Mouse (Mus musculus) heart, postnatal 10 days (tissue): ENCODE measurements around the gene Nav1. TPM values are rescaled to one million over a fixed set of nuclear protein-coding genes. Genes with fewer than 3 reads are reported as not detected.
"Not testable (repeated sequence)": the region's sequence is repeated elsewhere in the genome, so short reads cannot be mapped to it uniquely, and the experiment has no call there.

Experiments used
- DNase-seq, 2 experiments: peaks; one replicate each; pipeline ENCODE4 v3.0.0; 2021
- intact Hi-C: fragments of 180-260 bp; cut with DNase I; formaldehyde crosslinking; loops from one replicate; pipeline ENCODE4 v1.15.1; 2025
- total RNA-seq, 2 experiments: library from RNA; stranded (reverse); gene quantifications; 2 replicates each; pipeline ENCODE4 v1.2.3; 2021

Nav1 gene
- total RNA-seq, 2 experiments from 2014 or later: 34.3 to 42.8 TPM

DNA sequence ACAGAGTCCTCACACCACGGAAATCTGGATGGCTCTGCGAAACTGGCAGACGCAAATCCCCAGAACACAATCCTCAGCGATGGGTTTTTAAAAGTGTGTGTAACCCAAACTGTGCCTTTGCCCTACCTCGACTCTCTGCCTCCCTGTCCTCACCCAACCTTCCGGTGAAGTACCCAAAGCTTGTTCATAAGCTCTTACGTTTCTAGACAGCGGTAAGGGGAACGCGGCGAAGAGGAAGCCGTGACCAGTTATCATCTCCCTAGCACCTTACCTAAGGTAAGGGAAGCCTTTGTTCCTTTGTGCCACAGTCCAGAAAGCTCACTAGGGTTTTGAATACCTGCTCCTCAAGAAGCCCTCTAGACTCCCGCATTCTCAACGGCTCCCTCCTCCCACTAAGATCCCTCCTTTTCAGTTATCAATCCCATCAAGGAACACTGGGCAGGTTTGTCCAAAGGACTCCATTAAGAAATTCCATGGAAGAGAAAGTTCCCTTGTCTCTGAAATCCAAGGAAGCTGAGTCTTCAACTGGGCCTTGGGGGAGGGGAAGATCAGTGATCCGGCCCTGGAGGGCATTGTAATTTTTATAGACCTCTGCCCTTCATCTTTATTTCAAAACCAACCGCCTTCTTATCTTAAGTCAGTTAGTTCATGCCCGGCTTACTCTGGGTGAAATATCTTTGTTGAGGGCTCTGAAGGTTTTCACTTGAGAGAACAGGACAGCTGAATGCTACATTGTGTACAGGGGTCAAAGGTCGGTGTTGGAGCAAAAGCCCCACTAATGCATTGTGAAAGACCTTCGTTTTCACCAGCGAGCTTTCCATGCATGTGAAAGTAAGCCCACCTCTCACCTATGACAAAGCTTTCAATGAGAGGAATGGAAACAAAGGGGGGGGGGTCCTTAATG, 108.4 kb downstream of the Nav1 start:
- no peak for DNase-seq
- intact Hi-C loops: no loop called here

DNA sequence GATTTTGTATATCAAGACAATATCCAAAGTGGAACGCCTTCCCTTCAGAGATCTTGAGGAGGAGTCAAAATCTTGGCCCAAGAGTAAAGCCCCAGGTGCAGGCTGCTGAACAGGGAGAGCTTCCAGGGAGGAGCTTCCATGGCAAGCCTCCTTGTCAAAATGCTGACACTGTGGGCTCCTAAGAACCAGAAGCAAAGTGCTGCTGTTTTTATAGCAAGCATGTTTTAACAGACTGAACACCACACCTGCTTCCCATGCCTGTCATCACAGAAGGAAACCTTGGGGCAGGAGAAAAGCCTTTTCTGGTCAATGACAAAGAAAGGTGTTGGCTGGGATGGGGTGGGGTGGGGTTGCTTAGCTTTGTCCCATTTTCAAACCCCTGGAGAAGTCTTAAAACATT, 112.0 kb downstream of the Nav1 start:
- no peak for DNase-seq
- intact Hi-C loops: no loop called here

DNA sequence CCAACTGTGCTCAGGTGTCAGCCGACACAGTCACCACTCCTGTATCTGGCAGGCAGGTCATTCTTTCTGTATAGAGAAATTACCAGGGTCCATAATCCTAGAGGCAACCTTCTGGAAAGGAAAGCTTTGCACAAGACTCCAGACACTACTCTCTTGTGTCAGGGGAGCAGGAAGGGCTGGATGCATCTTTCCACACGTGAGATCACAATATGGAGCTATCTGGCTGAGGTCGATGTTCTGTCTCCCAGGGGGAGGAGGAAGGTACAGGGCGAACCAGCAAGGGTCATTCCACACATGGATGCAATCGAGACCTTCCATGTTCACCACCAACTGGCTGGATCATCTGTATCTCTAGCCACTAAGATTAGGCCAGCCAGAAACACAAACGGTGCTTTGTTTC, 113.2 kb downstream of the Nav1 start:
- DNase-seq: no peak
- intact Hi-C loops: no loop called here

- no peak for DNase-seq
- intact Hi-C loops: no loop called here
Measured at GRCm38 (mm10) chr1:135492406-135492805, 114.7 kb downstream of the Nav1 start.

- no peak for DNase-seq
- intact Hi-C loops: no loop called here
Measured at GRCm38 (mm10) chr1:135490931-135491666, 116.0 kb downstream of the Nav1 start.

- no peak for DNase-seq
- intact Hi-C loops: no loop called here
Measured at GRCm38 (mm10) chr1:135488879-135489278, 118.2 kb downstream of the Nav1 start.

DNA sequence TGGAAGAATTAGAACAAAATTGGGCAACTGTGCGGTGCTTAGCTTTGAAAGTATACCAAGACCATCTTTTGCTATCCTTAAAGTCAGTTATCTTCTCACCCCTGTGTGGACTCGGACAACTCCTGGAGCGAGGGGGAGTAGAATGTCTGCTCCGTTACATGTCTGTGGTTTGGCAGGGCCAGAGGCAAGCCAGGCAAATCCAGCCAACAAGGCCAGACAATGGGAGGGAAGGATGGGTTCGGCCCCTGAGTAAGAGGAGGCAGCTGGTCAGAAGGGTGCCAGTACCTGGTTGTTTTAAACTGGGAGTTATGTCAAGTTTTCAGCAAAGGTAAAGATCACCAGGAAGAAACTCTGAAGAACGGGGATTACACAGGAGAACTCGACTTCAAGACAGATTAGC, 121.9 kb downstream of the Nav1 start:
- no peak for DNase-seq
- intact Hi-C loops: no loop called here

DNA sequence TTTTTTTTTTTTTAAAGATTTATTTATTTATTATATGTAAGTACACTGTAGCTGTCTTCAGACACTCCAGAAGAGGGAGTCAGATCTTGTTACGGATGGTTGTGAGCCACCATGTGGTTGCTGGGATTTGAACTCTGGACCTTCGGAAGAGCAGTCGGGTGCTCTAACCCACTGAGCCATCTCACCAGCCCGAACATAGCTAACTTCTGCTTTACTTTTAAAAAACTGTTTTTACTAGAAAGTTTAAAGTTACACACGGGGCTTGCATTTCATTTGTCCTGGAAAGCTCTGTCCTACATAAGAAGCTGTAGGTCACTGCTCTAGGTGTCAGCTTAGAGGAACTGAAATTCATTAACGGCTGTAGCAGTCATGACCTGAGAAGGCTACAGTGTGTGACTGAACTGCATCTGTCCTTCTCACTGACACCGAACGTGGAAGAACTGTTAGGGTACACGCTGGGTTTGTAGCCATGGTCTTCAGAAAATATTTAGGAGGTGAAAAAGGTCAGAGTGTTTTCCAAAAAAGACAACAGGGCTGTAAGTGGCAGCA, 122.5 kb downstream of the Nav1 start:
- intact Hi-C loops, DNase-seq: not testable (repeated sequence)

DNA sequence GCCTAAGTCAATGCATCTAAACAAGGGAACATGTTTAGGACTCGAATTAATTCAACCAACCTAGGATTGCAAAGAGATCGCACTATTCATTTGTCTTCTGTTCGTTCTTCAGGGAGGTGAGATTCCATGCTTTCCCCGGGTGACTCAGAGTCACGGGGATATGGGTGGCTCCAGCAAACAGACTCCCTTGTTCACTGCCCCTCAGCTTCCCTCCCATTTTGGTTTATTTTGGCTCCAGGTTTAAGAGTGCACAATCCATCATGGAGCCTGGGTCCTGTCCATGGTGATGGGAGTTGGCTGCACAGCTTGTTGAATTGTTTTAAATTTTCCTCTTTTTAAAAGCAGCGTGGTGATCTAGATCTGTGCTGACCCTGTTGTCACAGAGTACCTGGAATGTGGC, 123.1 kb downstream of the Nav1 start:
- intact Hi-C loops: no loop called here

DNA sequence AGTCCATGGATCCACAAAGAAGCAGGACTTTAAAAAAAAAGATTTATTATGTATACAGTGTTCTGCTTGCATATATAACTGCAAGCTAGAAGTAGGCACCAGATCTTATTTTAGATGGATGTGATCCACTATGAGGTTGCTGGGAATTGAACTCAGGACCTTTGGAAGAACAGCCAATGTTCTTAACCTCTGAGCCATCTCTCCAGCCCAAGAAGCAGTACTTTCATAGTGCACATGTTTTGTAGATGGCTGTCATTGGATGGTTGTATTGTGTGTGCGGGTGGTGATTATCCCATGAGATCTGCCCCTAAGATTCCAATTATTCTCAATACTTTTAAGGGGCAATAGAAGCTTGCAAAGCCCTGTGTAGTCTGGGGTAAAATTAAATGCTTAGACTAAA, 124.4 kb downstream of the Nav1 start:
- intact Hi-C loops: no loop called here
- DNase-seq: no peak

More for the DNA sequence above, 123.1 kb downstream of the Nav1 start:
- no peak for DNase-seq

DNA sequence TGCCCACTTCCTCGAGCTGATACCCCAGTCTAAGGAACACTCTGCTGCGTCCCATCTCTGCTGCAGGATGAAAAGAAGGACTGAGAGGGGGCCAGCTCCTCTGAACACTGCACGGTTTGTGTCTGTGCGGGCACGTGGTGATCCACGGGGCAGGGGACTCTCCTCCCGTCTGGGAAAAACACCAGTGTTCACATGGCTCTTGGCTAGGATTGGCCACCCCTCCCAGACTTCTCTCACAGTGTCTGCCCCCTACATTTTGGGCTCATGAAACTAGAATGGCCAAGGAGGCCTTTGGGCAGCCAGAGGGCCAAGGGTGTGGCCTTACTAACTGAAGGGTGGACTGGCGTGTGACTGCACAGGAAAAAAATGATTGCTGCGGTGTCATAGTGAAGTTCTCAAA, 125.4 kb downstream of the Nav1 start:
- intact Hi-C loops: no loop called here
- DNase-seq: no peak

GRCm38 (mm10) chr1:135480815-135481214, 126.3 kb downstream of the Nav1 start:
- intact Hi-C loops: no loop called here
- no peak for DNase-seq

GRCm38 (mm10) chr1:135475571-135475895, 131.6 kb downstream of the Nav1 start:
- DNase-seq: no peak
- intact Hi-C loops: no loop called here

DNA sequence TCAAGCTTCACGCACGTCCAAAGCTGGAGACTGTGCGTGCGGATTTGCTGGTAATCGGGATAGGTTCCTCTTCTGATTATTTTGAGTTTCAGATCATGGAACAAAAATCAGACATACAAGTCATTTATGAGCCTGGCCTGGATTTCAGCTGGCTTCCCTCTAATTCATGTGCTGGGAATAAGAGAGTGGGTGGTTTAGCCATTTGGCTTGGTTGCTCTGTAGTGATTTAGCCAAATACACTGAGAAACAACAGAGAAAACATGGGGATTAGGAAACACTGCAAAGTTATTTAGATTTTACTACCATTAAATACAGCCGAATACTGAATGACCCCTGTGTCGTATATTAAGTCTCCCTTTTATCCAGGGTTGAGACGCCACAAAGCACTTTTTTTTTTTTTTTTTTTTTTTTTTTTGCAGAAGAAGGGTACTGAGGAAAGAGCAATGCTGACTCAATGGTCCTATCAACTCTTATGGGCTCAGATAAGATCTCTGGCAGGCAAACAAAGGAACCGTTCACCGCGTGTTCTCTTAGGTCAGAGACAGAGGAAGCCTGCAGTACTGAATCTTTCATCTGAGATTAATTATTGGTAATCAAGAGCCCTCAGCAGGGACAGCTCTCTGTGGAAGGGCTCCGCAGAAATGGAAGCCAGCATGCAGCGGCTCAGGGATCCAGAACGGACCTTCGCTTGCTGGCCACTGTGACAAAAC, 132.1 kb downstream of the Nav1 start:
- DNase-seq: peak in 1 of 2 experiments; percentile 32
- intact Hi-C loops: no loop called here

DNA sequence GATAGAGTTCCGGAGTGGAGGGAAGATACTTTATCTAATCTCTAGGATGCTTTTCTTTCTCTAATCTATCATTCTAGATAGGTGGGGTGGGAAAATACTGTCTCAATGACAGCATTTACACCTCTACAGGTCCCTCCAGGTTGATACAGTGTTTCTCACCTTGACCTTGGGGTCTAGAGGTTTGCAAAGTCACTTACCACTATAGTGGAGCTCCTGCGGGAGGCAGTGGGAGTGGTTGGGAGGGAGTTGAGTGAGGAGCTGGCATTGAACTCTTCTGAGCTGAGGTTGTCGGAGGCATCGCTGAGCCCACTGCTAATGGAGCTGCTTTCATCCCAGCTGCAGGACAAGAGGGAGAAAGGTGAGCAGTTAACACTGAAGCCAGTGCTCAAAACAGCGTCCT, 134.6 kb downstream of the Nav1 start:
- intact Hi-C loops: no loop called here
- DNase-seq: no peak

DNA sequence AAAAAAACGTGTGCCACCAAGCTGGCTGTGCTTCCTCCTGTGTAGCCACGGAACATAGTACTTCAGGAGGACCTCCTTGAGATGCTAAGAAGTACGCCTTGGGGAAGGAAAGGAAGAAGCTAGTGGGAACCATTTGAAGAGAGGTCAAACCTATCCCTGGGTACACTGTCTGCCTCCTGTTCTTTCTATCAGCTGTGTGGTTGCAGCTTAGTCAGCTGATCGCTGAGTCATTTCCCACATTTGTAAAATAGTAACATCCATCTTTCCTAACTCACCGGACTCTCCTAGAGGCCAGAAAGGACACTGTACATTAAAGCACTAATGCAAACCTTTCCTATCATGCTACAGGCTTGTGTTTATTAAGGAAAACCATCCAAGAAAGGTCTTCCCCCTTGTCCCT, 135.4 kb downstream of the Nav1 start:
- intact Hi-C loops: no loop called here
- DNase-seq: no peak

DNA sequence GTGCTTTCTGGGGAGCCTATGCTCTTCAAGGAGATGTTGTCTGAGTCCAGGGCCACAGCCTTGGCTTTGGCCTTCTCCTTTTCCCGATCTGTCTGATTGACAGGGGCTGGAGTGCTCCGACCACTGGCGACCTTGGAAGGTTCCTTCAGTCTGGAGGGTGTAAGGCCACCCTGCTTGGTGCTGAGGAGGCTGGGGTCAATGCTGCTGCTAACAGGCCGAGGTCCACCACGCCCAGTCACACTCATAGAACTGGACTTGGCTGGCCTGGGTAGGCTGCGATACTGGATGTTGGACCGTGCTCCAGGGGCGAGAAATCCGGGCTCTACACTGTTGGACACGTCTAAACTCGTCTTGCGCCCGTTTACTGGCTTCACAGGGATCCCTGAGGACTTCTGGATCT, 136.5 kb downstream of the Nav1 start:
- no peak for DNase-seq
- intact Hi-C loops: no loop called here

DNA sequence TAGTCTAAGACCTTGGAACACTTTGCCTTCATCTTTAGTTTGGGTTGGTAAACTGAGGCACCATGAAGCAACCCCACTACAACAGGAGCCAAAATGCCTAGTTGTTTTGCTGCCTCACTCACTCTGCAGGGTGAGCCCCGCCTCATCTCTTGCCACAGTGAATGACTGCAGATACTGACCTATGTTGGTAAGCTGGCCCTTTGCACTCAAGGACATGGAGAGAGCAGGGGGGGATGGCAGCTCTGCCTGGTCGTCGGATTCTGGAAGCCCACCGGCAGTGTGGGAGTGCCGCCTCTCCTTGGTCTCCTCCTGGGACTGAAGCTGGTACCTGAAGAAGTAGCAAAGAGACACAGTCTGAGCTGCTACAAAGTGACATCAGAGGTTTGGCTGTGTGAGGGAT, 139.6 kb downstream of the Nav1 start:
- no peak for DNase-seq
- intact Hi-C loops: no loop called here

DNA sequence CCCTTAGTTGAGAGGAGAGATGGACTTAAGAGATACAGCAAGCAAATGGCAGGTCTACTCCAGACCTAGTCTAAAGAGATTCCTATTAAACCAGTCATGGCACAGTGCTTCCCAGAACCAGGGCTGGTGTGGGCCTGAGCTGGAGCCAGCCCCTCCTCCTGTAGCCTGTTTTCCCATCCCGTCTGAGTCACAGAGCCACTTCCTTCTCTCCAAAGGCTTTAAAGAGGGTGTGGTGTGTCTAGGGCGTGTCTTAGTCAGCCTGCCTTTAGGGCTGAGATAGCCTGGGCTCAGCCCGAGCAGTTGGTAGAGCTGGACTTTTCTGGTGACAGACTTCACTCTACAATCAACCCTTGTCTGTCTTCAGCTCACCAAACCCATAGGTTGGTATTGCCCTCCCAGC, 140.2 kb downstream of the Nav1 start:
- intact Hi-C loops: no loop called here
- DNase-seq: peak; percentile 33 to 39

GRCm38 (mm10) chr1:135465734-135466133, 141.4 kb downstream of the Nav1 start:
- intact Hi-C loops: no loop called here
- no peak for DNase-seq

DNA sequence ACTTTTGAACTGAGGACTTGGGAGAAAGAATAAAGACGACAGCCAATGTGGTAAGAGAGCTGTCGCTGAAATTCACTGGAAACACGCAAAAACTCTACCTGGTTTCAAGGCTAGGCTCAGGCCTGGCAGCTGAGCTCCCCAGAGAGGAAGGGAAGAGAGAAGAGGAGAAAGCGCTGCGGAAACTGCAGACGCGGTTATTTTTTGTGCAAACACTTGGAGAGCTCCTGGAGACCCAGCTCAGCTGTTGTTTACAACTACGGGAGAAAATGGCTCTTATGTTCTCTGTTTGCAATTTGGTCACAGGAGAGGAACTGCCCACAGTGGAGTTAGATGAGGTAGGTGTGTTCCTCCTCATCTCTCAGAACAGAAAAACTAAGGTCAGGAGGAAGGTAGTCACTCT, 144.4 kb downstream of the Nav1 start:
- intact Hi-C loops: no loop called here
- no peak for DNase-seq
